Mouse (Mus musculus) kidney, embryonic 14.5 days (tissue): ENCODE results near the gene Xpnpep3. TPM values are rescaled to one million over a fixed set of nuclear protein-coding genes. Genes with fewer than 3 reads are reported as not detected.

Source experiments
- polyA plus RNA-seq: library from polyadenylated mRNA; unstranded; fragments of >200 nt; fragmentation: Nextera tagmentation; extraction: Ambion mirVana; gene quantifications from 2 replicates; pipeline ENCODE4 v1.2.1, GENCODE M21; 2014

The Xpnpep3 gene
- polyA plus RNA-seq, 1 experiment from 2014 or later, result 10.0 TPM

Other genes starting within 250 kb of the Xpnpep3 start
- 23.1 and 28.2 TPM in 2 replicates for gene Mrtfa, start 209.4 kb upstream of the Xpnpep3 start, polyA plus RNA-seq
- gene Mchr1, start 164.6 kb upstream of the Xpnpep3 start, polyA plus RNA-seq, result 0.71 and 1.0 TPM in 2 replicates
- 117 and 127 TPM in 2 replicates for gene Slc25a17, start 39.3 kb upstream of the Xpnpep3 start, polyA plus RNA-seq
- 171 and 181 TPM in 2 replicates for gene St13, start 61 bp upstream of the Xpnpep3 start, polyA plus RNA-seq
- 1.3 and 1.5 TPM in 2 replicates for gene Dnajb7, start 8.2 kb downstream of the Xpnpep3 start, polyA plus RNA-seq
- gene Rbx1, start 66.2 kb downstream of the Xpnpep3 start, polyA plus RNA-seq, result 512 and 656 TPM in 2 replicates
- gene Ep300, start 185.2 kb downstream of the Xpnpep3 start, polyA plus RNA-seq, result 25.0 and 34.8 TPM in 2 replicates